Mouse (Mus musculus): ENCODE measurements around the gene Hsd11b1. TPM values are rescaled to one million over a fixed set of nuclear protein-coding genes. Genes with fewer than 3 reads are reported as not detected.
A peak's percentile ranks its signal among the peaks of the same experiment; 100 is the strongest.

The Hsd11b1 gene
- polyA plus RNA-seq, 1 experiment from 2014 or later, result 11.4 TPM

GRCm38 (mm10) chr1:193220408-193220807, 43.5 kb downstream of the Hsd11b1 start:
- H3K9ac ChIP-seq (ENCODE audit: low read depth, low read length), result no peak overlapping the region
- no peaks in the 10 kb centered on the region for H3K36me3 ChIP-seq (ENCODE audit: insufficient read depth, low read length)
- TF ChIP-seq CTCF (IDR thresholded peaks at IDR 0.05; ENCODE audit: low read depth), result no peak
- 0 out of 2 replicates have a peak, but pooled peaks have one; percentile 25 for ATAC-seq (replicated peaks; ENCODE audit: low FRiP score, low read depth)
- H3K27ac ChIP-seq, result no peak overlapping the region
- H3K9me3 ChIP-seq (replicated peaks; ENCODE audit: low read length), result no peaks in the 10 kb centered on the region
- 54% methylated on average over 5 of the region's 5 CpGs for WGBS
- H3K27me3 ChIP-seq (ENCODE audit: insufficient read depth, low read length), result no peaks in the 10 kb centered on the region
- no peak overlapping the region for H3K4me2 ChIP-seq (ENCODE audit: low read length)
- no peaks in the 10 kb centered on the region for H3K4me1 ChIP-seq (replicated peaks; ENCODE audit: insufficient read depth, low read length)
- H3K4me3 ChIP-seq (replicated peaks; ENCODE audit: low read depth, low read length), result no peak overlapping the region
- DNase-seq (ENCODE audit: low spot score), result no peak

- no peak overlapping the region for H3K27ac ChIP-seq
- no peak overlapping the region for H3K9ac ChIP-seq (ENCODE audit: low read depth, low read length)
- no peak for TF ChIP-seq CTCF (IDR thresholded peaks at IDR 0.05; ENCODE audit: low read depth)
- H3K4me3 ChIP-seq (replicated peaks; ENCODE audit: low read depth, low read length), result no peak overlapping the region
- H3K9me3 ChIP-seq (replicated peaks; ENCODE audit: low read length), result no peaks in the 10 kb centered on the region
- H3K4me1 ChIP-seq (replicated peaks; ENCODE audit: insufficient read depth, low read length), result no peaks in the 10 kb centered on the region
- no peaks in the 10 kb centered on the region for H3K36me3 ChIP-seq (ENCODE audit: insufficient read depth, low read length)
- H3K4me2 ChIP-seq (ENCODE audit: low read length), result no peak overlapping the region
- no peak for DNase-seq (ENCODE audit: low spot score)
- 77% methylated on average over 3 of the region's 3 CpGs for WGBS
- no peak for ATAC-seq (replicated peaks; ENCODE audit: low FRiP score, low read depth)
- H3K27me3 ChIP-seq (ENCODE audit: insufficient read depth, low read length), result no peaks in the 10 kb centered on the region
Observed at GRCm38 (mm10) chr1:193216000-193216399, 47.9 kb downstream of the Hsd11b1 start.

GRCm38 (mm10) chr1:193214053-193214452, 49.8 kb downstream of the Hsd11b1 start:
- Histone ChIP-seq H3K27ac (no peak overlapping the region), H3K36me3 (ENCODE audit: insufficient read depth, low read length) (no peaks in the 10 kb centered on the region), H3K4me2 (ENCODE audit: low read length) (no peak overlapping the region), H3K4me1 (replicated peaks; ENCODE audit: insufficient read depth, low read length) (no peaks in the 10 kb centered on the region), H3K27me3 (ENCODE audit: insufficient read depth, low read length) (no peaks in the 10 kb centered on the region), H3K9me3 (replicated peaks; ENCODE audit: low read length) (no peaks in the 10 kb centered on the region), H3K9ac (ENCODE audit: low read depth, low read length) (no peak overlapping the region), H3K4me3 (replicated peaks; ENCODE audit: low read depth, low read length) (no peak overlapping the region)
- WGBS, result 70% methylated on average over 5 of the region's 5 CpGs
- ATAC-seq (replicated peaks; ENCODE audit: low FRiP score, low read depth) (no peak), DNase-seq (ENCODE audit: low spot score) (no peak)
- TF ChIP-seq CTCF (IDR thresholded peaks at IDR 0.05; ENCODE audit: low read depth), result no peak

DNA sequence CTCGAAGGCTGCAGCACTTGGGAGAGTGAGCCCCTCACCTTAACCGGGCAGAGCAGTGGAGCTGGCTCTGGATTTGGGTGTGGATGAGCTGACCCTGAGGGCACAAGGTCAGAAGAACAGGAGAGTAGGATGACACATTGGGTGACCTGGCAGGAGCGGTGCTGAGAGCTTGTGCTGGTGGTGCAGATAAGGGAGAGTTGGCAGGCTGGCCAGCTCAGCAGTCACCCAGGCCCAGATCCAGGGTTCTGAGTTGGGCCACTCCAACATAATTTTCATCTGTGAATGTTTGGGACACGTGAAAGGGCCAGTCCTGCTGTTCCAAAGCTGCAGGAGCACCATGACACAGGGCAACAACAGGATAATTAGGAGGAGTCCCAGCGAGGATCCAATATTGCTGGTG, 52.5 kb downstream of the Hsd11b1 start:
- H3K9ac ChIP-seq (ENCODE audit: low read depth, low read length), result no peak overlapping the region
- 75% methylated on average over 5 of the region's 5 CpGs for WGBS
- H3K4me1 ChIP-seq (replicated peaks; ENCODE audit: insufficient read depth, low read length), result no peaks in the 10 kb centered on the region
- no peaks in the 10 kb centered on the region for H3K36me3 ChIP-seq (ENCODE audit: insufficient read depth, low read length)
- ATAC-seq (replicated peaks; ENCODE audit: low FRiP score, low read depth) (no peak), DNase-seq (ENCODE audit: low spot score) (no peak)
- no peak overlapping the region for H3K4me2 ChIP-seq (ENCODE audit: low read length)
- H3K27me3 ChIP-seq (ENCODE audit: insufficient read depth, low read length), result no peaks in the 10 kb centered on the region
- H3K27ac ChIP-seq, result no peak overlapping the region
- TF ChIP-seq CTCF (IDR thresholded peaks at IDR 0.05; ENCODE audit: low read depth), result no peak
- H3K4me3 ChIP-seq (replicated peaks; ENCODE audit: low read depth, low read length), result no peak overlapping the region
- H3K9me3 ChIP-seq (replicated peaks; ENCODE audit: low read length), result no peaks in the 10 kb centered on the region

GRCm38 (mm10) chr1:193208178-193208577, 55.7 kb downstream of the Hsd11b1 start:
- peak; percentile 57; the same call in 1 of the 2 replicates for ATAC-seq (replicated peaks; ENCODE audit: low FRiP score, low read depth)
- no peaks in the 10 kb centered on the region for H3K27me3 ChIP-seq (ENCODE audit: insufficient read depth, low read length)
- no peak overlapping the region for H3K4me3 ChIP-seq (replicated peaks; ENCODE audit: low read depth, low read length)
- H3K4me1 ChIP-seq (replicated peaks; ENCODE audit: insufficient read depth, low read length), result no peaks in the 10 kb centered on the region
- no peaks in the 10 kb centered on the region for H3K36me3 ChIP-seq (ENCODE audit: insufficient read depth, low read length)
- peak; percentile 87 for TF ChIP-seq CTCF (IDR thresholded peaks at IDR 0.05; ENCODE audit: low read depth)
- no peak overlapping the region for H3K9ac ChIP-seq (ENCODE audit: low read depth, low read length)
- no peaks in the 10 kb centered on the region for H3K9me3 ChIP-seq (replicated peaks; ENCODE audit: low read length)
- no peak overlapping the region for H3K27ac ChIP-seq
- no peak overlapping the region for H3K4me2 ChIP-seq (ENCODE audit: low read length)
- DNase-seq (ENCODE audit: low spot score), result peak; percentile 78
- 37% methylated on average over 2 of the region's 2 CpGs for WGBS

DNA sequence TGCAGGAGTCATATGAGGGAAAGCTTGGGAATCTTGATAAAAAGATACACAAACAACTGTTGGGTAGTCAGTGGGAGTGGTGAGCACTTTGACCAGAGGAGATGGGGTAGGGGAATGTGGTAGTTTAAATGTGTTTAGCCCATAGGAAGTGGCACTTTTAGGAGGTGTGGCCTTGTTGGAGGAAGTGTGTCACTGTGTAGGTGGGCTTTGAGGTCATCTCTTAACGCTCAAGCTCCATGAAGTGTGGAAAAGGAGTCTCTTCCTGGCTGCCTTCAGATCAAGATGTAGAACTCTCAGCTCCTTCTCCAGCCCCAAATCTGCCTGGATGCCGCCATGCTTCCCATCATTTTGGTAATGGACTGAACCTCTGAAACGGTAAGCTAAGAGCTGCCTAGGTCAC, 56.4 kb downstream of the Hsd11b1 start, which contains the start of gene Lamb3:
TSS of gene Lamb3 (plus strand) at position 197 of the 400 bp plus-strand sequence.
- H3K4me2 ChIP-seq (ENCODE audit: low read length), result no peak within 1 kb of the TSS
- no peak within 1 kb of the TSS for H3K27ac ChIP-seq
- no peaks in the 10 kb centered on the region for H3K27me3 ChIP-seq (ENCODE audit: insufficient read depth, low read length)
- no peaks in the 10 kb centered on the region for H3K4me1 ChIP-seq (replicated peaks; ENCODE audit: insufficient read depth, low read length)
- DNase-seq (ENCODE audit: low spot score) (no peak), ATAC-seq (replicated peaks; ENCODE audit: low FRiP score, low read depth) (no peak)
- 79% methylated on average over 3 of the region's 3 CpGs for WGBS
- no peaks in the 10 kb centered on the region for H3K36me3 ChIP-seq (ENCODE audit: insufficient read depth, low read length)
- no peaks in the 10 kb centered on the region for H3K9me3 ChIP-seq (replicated peaks; ENCODE audit: low read length)
- H3K9ac ChIP-seq (ENCODE audit: low read depth, low read length), result no peak within 1 kb of the TSS
- H3K4me3 ChIP-seq (replicated peaks; ENCODE audit: low read depth, low read length), result no peak within 1 kb of the TSS
- TF ChIP-seq CTCF (IDR thresholded peaks at IDR 0.05; ENCODE audit: low read depth), result no peak

DNA sequence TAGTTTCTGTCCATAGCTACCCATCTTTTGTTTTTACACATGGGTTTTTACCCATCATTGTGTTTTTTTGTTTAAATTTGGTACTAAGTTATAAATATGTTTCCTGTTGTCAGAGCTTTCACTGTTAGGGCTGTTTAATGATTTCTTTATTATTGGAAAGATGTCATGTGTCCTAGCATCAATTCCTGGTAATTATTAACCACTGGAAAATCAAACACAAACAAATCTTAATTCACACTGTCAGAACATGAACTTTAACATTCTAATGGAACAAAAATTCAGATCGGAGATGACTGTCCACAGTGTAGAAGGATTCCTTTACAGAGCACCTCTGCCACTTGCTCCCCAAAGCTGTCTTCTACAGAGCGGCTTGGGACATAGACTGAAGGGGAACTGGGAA, 58.4 kb downstream of the Hsd11b1 start:
- Histone ChIP-seq H3K4me3 (replicated peaks; ENCODE audit: low read depth, low read length) (no peak overlapping the region), H3K27me3 (ENCODE audit: insufficient read depth, low read length) (no peaks in the 10 kb centered on the region), H3K36me3 (ENCODE audit: insufficient read depth, low read length) (no peaks in the 10 kb centered on the region), H3K4me1 (replicated peaks; ENCODE audit: insufficient read depth, low read length) (no peaks in the 10 kb centered on the region), H3K4me2 (ENCODE audit: low read length) (no peak overlapping the region), H3K9ac (ENCODE audit: low read depth, low read length) (no peak overlapping the region), H3K27ac (no peak overlapping the region), H3K9me3 (replicated peaks; ENCODE audit: low read length) (no peaks in the 10 kb centered on the region)
- no peak for DNase-seq (ENCODE audit: low spot score)
- 76% methylated on average over 2 of the region's 2 CpGs for WGBS
- ATAC-seq (replicated peaks; ENCODE audit: low FRiP score, low read depth), result no peak
- TF ChIP-seq CTCF (IDR thresholded peaks at IDR 0.05; ENCODE audit: low read depth), result no peak

All from kidney, postnatal 0 days (tissue).